Mouse (Mus musculus) liver, adult 2 months (tissue): ENCODE measurements around the gene Hspa1b. TPM values are rescaled to one million over a fixed set of nuclear protein-coding genes. Genes with fewer than 3 reads are reported as not detected.

Source experiments
- DNase-seq: peaks from one replicate; pipeline ENCODE4 v3.0.0-alpha.2; 2011; ENCODE audit warnings: low read depth, low spot score; ENCODE audit errors: extremely low read depth
- H3K27ac ChIP-seq: fragments of 200-500 bp; replicated peaks from 2 replicates; pipeline ENCODE4 v1.5.1; 2012; ENCODE audit warnings: low read depth, mild to moderate bottlenecking, control low read depth, inconsistent platforms, low read length; ENCODE audit not compliant: insufficient read depth
- H3K27me3 ChIP-seq: fragments of 200-500 bp; 2 replicates; pipeline ENCODE4 v1.6.1; 2012; ENCODE audit warnings: mild to moderate bottlenecking, moderate library complexity, low read length, inconsistent platforms; ENCODE audit not compliant: control insufficient read depth, insufficient read depth
- H3K36me3 ChIP-seq: fragments of 200-500 bp; 2 replicates; pipeline ENCODE4 v1.6.1; 2012; ENCODE audit warnings: low read length, inconsistent platforms; ENCODE audit not compliant: control insufficient read depth, insufficient read depth
- H3K4me1 ChIP-seq: fragments of 200-500 bp; 2 replicates; pipeline ENCODE4 v1.6.1; 2011; ENCODE audit warnings: low read length; ENCODE audit not compliant: control insufficient read depth, insufficient read depth
- H3K4me3 ChIP-seq: fragments of 200-500 bp; 2 replicates; pipeline ENCODE4 v1.5.1; 2011; ENCODE audit warnings: low read depth, mild to moderate bottlenecking, control low read depth, low read length, moderate library complexity; ENCODE audit not compliant: insufficient read depth
- H3K79me2 ChIP-seq: fragments of 200-500 bp; 2 replicates; pipeline ENCODE4 v1.6.1; 2012; ENCODE audit warnings: inconsistent platforms, mild to moderate bottlenecking, low read length, moderate library complexity; ENCODE audit not compliant: control insufficient read depth, insufficient read depth
- H3K9ac ChIP-seq: fragments of 200-500 bp; 2 replicates; pipeline ENCODE4 v1.6.1; 2012; ENCODE audit warnings: low read depth, mild to moderate bottlenecking, control low read depth, inconsistent platforms, low read length
- CTCF ChIP-seq: fragments of 200-500 bp; IDR thresholded peaks from 2 replicates; pipeline ENCODE4 v1.5.1; 2011; ENCODE audit warnings: low read depth, low read length, control low read depth
- POLR2A ChIP-seq: fragments of 200-500 bp; IDR thresholded peaks from 2 replicates; pipeline ENCODE4 v1.6.1; 2011; ENCODE audit warnings: low read length, control low read depth; ENCODE audit not compliant: insufficient read depth; ENCODE audit errors: extremely low read depth
- WGBS: fragments of 180-500 bp; shearing (Covaris S2); methylation state at CpG from one replicate; pipeline ENCODE4 v1.1.7; 2018; 5-methylcytosine and 5-hydroxymethylcytosine counted together
- polyA plus RNA-seq: library from polyadenylated mRNA; depleted of rRNA; stranded (reverse); fragments of >200 nt; gene quantifications from 2 replicates; pipeline ENCODE4 v1.2.3, GENCODE M21; 2012
- total RNA-seq: library from RNA; depleted of rRNA; stranded (reverse); fragments of >200 nt; gene quantifications from 2 replicates; pipeline ENCODE4 v1.2.3, GENCODE M21; 2014

The Hspa1b gene
- total and polyA plus RNA-seq, 2 experiments, result 3.6 to 10.0 TPM

- Histone ChIP-seq H3K4me1 (peaks cover 10% of the 10 kb centered on the region), H3K79me2 (no peaks in the 10 kb centered on the region), H3K9ac (no peak overlapping the region), H3K27me3 (no peaks in the 10 kb centered on the region), H3K4me3 (no peak overlapping the region), H3K36me3 (no peaks in the 10 kb centered on the region; the same call in 1 of the 2 replicates), H3K27ac (no peak overlapping the region)
- no peak for TF ChIP-seq POLR2A
- TF ChIP-seq CTCF, result no peak
- DNase-seq, result peak; percentile 46
- 54% methylated on average over 6 of the region's 6 CpGs for WGBS
These were observed 21.0 kb downstream of the Hspa1b start for GRCm38 (mm10) chr17:34937960-34938505.

- Histone ChIP-seq H3K36me3 (no peaks in the 10 kb centered on the region; the same call in 1 of the 2 replicates), H3K79me2 (peaks cover 7% of the 10 kb centered on the region; the same call in 1 of the 2 replicates), H3K27ac (no peak overlapping the region), H3K9ac (no peak overlapping the region), H3K4me1 (peaks cover 16% of the 10 kb centered on the region), H3K4me3 (no peak overlapping the region), H3K27me3 (no peaks in the 10 kb centered on the region)
- no peak for TF ChIP-seq POLR2A
- no peak for TF ChIP-seq CTCF
- no peak for DNase-seq
- 38% methylated on average over 8 of the region's 8 CpGs for WGBS
These were observed 24.2 kb downstream of the Hspa1b start for GRCm38 (mm10) chr17:34934830-34935229.

- Histone ChIP-seq H3K27me3 (no peaks in the 10 kb centered on the region), H3K4me3 (peak overlapping the region; percentile 37), H3K79me2 (peaks cover 7% of the 10 kb centered on the region; the same call in 1 of the 2 replicates), H3K27ac (no peak overlapping the region), H3K9ac (peak overlapping the region; percentile 17), H3K36me3 (no peaks in the 10 kb centered on the region; the same call in 1 of the 2 replicates), H3K4me1 (peaks cover 16% of the 10 kb centered on the region)
- 20% methylated on average over 24 of the region's 24 CpGs for WGBS
- DNase-seq, result peak; percentile 74
- TF ChIP-seq POLR2A (no peak), CTCF (no peak)
These were observed 25.0 kb downstream of the Hspa1b start for GRCm38 (mm10) chr17:34934031-34934430.

- peaks cover 7% of the 10 kb centered on the region; the same call in 1 of the 2 replicates for H3K79me2 ChIP-seq
- no peaks in the 10 kb centered on the region for H3K27me3 ChIP-seq
- WGBS, result 64% methylated on average over 8 of the region's 8 CpGs
- H3K4me3 ChIP-seq, result peak overlapping the region; percentile 78; the same call in 1 of the 2 replicates
- no peaks in the 10 kb centered on the region; the same call in 1 of the 2 replicates for H3K36me3 ChIP-seq
- TF ChIP-seq CTCF (no peak), POLR2A (no peak)
- no peak for DNase-seq
- no peak overlapping the region for H3K27ac ChIP-seq
- H3K9ac ChIP-seq, result peak overlapping the region; percentile 83; the same call in 1 of the 2 replicates
- H3K4me1 ChIP-seq, result peaks cover 16% of the 10 kb centered on the region
These were observed 26.8 kb downstream of the Hspa1b start for GRCm38 (mm10) chr17:34932287-34932686.

GRCm38 (mm10) chr17:34931735-34932098 is 27.3 kb downstream of the Hspa1b start:
- TF ChIP-seq POLR2A, result no peak
- no peak for TF ChIP-seq CTCF
- H3K27me3 ChIP-seq, result no peaks in the 10 kb centered on the region
- peaks cover 16% of the 10 kb centered on the region for H3K4me1 ChIP-seq
- H3K4me3 ChIP-seq, result peak overlapping the region; percentile 78
- peaks cover 7% of the 10 kb centered on the region; the same call in 1 of the 2 replicates for H3K79me2 ChIP-seq
- no peak for DNase-seq
- H3K9ac ChIP-seq, result peak overlapping the region; percentile 83
- H3K27ac ChIP-seq, result peak overlapping the region; percentile 53; the same call in 1 of the 2 replicates
- H3K36me3 ChIP-seq, result no peaks in the 10 kb centered on the region; the same call in 1 of the 2 replicates
- WGBS, result 3% methylated on average over 14 of the region's 14 CpGs

- H3K27me3 ChIP-seq, result no peaks in the 10 kb centered on the region
- H3K79me2 ChIP-seq, result peaks cover 7% of the 10 kb centered on the region; the same call in 1 of the 2 replicates
- peak within 1 kb of the TSS; percentile 78 for H3K4me3 ChIP-seq
- H3K9ac ChIP-seq, result peak within 1 kb of the TSS; percentile 83
- TF ChIP-seq CTCF (peak; percentile 73), POLR2A (peak; percentile 93)
- peak; percentile 90 for DNase-seq
- WGBS, result under 1% methylated on average over 38 of the region's 38 CpGs
- H3K36me3 ChIP-seq, result no peaks in the 10 kb centered on the region; the same call in 1 of the 2 replicates
- peak within 1 kb of the TSS; percentile 53 for H3K27ac ChIP-seq
- peaks cover 16% of the 10 kb centered on the region for H3K4me1 ChIP-seq
These were observed 27.8 kb downstream of the Hspa1b start, which contains the start of gene Neu1 for GRCm38 (mm10) chr17:34931061-34931734. TSS of gene Neu1 (plus strand) at chr17:34931253.
